Comparison of ENCODE assay signal across 12 mouse cellular contexts in the genomic region with DNA sequence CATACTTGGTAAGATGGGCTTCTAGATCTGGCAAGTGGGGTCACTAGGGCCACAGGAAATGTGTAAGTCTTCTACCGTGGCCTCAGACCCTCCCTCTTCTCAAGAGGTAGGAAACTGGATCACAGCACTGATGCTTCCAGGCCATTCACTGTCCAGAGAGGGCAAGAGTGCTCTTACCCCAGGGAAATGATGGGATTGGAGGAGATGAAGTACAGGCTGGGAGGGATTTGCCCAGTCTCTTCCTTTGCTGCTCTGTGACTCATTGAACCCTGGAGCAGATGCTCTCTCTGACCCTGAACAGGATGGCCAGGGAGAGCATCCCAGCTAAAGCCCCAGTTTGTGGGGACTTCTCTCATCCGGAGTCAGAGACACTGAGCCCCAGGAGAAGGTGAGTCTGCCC. TPM values are rescaled to one million over a fixed set of nuclear protein-coding genes. Genes with fewer than 3 reads are reported as not detected.
A peak's percentile ranks its signal among the peaks of the same experiment; 100 is the strongest.
DNase-seq lines count a peak whose midpoint lies in the region; ATAC-seq and TF ChIP-seq lines count a peak whose summit lies in the region.
"Had no signal": no experiment of that assay in that cellular context is flagged by ENCODE, and none has a peak within 500 bp of the region (broad histone marks: within the 10 kb centered on the region; RNA-seq: fewer than 3 reads in every experiment).

No protein-coding gene starts in this region.

- peak overlapping the region; percentile 59 for H3K27ac ChIP-seq in lung, postnatal 0 days (ENCODE audit: low read length)
- peak overlapping the region; percentile 61; the same call in 1 of the 2 replicates for H3K27ac ChIP-seq in limb, embryonic 15.5 days
- peak overlapping the region; percentile 42; the same call in 1 of the 2 replicates for H3K27ac ChIP-seq in stomach, embryonic 16.5 days (ENCODE audit: low read length)

- no peak for TF ChIP-seq CTCF in lung, postnatal 0 days (IDR thresholded peaks at IDR 0.05)

- WGBS in lung, postnatal 0 days = 40% methylated on average over 2 of the region's 2 CpGs
- WGBS in limb, embryonic 15.5 days = 44% methylated on average over 2 of the region's 2 CpGs
- WGBS in stomach, embryonic 16.5 days = 51% methylated on average over 2 of the region's 2 CpGs

- peaks cover 4% of the 10 kb centered on the region for H3K36me3 ChIP-seq in lung, postnatal 0 days (ENCODE audit: insufficient read depth, low read length)
- peaks cover 42% of the 10 kb centered on the region for H3K36me3 ChIP-seq in limb, embryonic 15.5 days
- H3K36me3 ChIP-seq in stomach, embryonic 16.5 days (ENCODE audit: control insufficient read depth, insufficient read depth, low read length) = no peaks in the 10 kb centered on the region

- H3K4me1 ChIP-seq in lung, postnatal 0 days (ENCODE audit: insufficient read depth, low read depth, low read length) = peaks cover 11% of the 10 kb centered on the region
- H3K4me1 ChIP-seq in limb, embryonic 15.5 days = peaks cover 64% of the 10 kb centered on the region
- peaks cover 37% of the 10 kb centered on the region for H3K4me1 ChIP-seq in stomach, embryonic 16.5 days (ENCODE audit: control insufficient read depth, insufficient read depth, low read length)

- peak; percentile 13 for DNase-seq in gastrocnemius, adult 18-20 months (ENCODE audit: low spot score)
- no peak for DNase-seq in gastrocnemius, postnatal 10 days
- no peak for DNase-seq in lung, postnatal 0 days (ENCODE audit: low spot score)
- no peak for DNase-seq in lung, postnatal 10 days
- DNase-seq in right cerebral cortex, adult 2 months (ENCODE audit: low spot score in 2 of 2) = no peak
- DNase-seq in yolk sac, embryonic 10.5 days (ENCODE audit: low spot score) = no peak
- DNase-seq: adrenal gland, adult 8-10 months had no signal

- no peak overlapping the region for H3K4me2 ChIP-seq in lung, postnatal 0 days (replicated peaks; ENCODE audit: low read depth, low read length)
- H3K4me2 ChIP-seq in limb, embryonic 15.5 days = no peak overlapping the region
- H3K4me2 ChIP-seq in stomach, embryonic 16.5 days (ENCODE audit: low read depth, low read length) = no peak overlapping the region

- no peak for TF ChIP-seq EP300 in lung, postnatal 0 days (IDR thresholded peaks at IDR 0.05)

- H3K9me3 ChIP-seq in lung, postnatal 0 days (ENCODE audit: low read length) = no peaks in the 10 kb centered on the region
- no peaks in the 10 kb centered on the region for H3K9me3 ChIP-seq in limb, embryonic 15.5 days
- no peaks in the 10 kb centered on the region for H3K9me3 ChIP-seq in stomach, embryonic 16.5 days (replicated peaks; ENCODE audit: control insufficient read depth, low read length)
- H3K9me3 ChIP-seq: megakaryocyte, embryonic 14.5 days had no signal

- H3K27me3 ChIP-seq in lung, postnatal 0 days (replicated peaks; ENCODE audit: insufficient read depth, low read length) = no peaks in the 10 kb centered on the region
- H3K27me3 ChIP-seq in limb, embryonic 15.5 days = no peaks in the 10 kb centered on the region
- H3K27me3 ChIP-seq in stomach, embryonic 16.5 days (ENCODE audit: control insufficient read depth, insufficient read depth, low read length) = no peaks in the 10 kb centered on the region

- no peak for ATAC-seq in lung, postnatal 0 days
- ATAC-seq in limb, embryonic 15.5 days (ENCODE audit: insufficient number of reproducible peaks, low FRiP score, low TSS enrichment, low read depth) = no peak
- ATAC-seq in stomach, embryonic 16.5 days (ENCODE audit: insufficient read depth, low FRiP score) = no peak

- H3K9ac ChIP-seq in lung, postnatal 0 days (replicated peaks; ENCODE audit: low read depth) = no peak overlapping the region
- H3K9ac ChIP-seq in limb, embryonic 15.5 days = no peak overlapping the region
- no peak overlapping the region for H3K9ac ChIP-seq in stomach, embryonic 16.5 days (ENCODE audit: low read length)

- H3K4me3 ChIP-seq in lung, postnatal 0 days (ENCODE audit: low read depth, low read length) = no peak overlapping the region
- H3K4me3 ChIP-seq in limb, embryonic 15.5 days = no peak overlapping the region
- H3K4me3 ChIP-seq in stomach, embryonic 16.5 days (replicated peaks; ENCODE audit: low read length) = no peak overlapping the region
- H3K4me3 ChIP-seq: megakaryocyte, embryonic 14.5 days had no signal

RNA-seq across cellular contexts. Expression of gene Phldb1, which starts 10.3 kb away (rescaled TPM):
- 10 to 100 TPM; 29.0 to 35.9 TPM for total RNA-seq in gastrocnemius, adult 18-20 months (2021)
- total RNA-seq in gastrocnemius, postnatal 10 days (2021) = 10 to 100 TPM; 49.8 to 82.4 TPM
- polyA plus RNA-seq in lung, postnatal 0 days (2015; fragmentation: Nextera tagmentation; extraction: Ambion mirVana) = 21.3 and 21.8 TPM in 2 replicates
- polyA plus RNA-seq in limb, embryonic 15.5 days (2015; fragmentation: Nextera tagmentation; extraction: Ambion mirVana) = 37.8 and 39.2 TPM in 2 replicates
- polyA plus RNA-seq in stomach, embryonic 16.5 days (2015; fragmentation: Nextera tagmentation; extraction: Ambion mirVana) = 22.4 and 24.5 TPM in 2 replicates

RNA-seq across cellular contexts. Expression of gene Arcn1, which starts 43.0 kb away (rescaled TPM):
- total RNA-seq in gastrocnemius, adult 18-20 months (2021) = 10 to 100 TPM; 70.7 to 81.5 TPM
- 10 to 100 TPM; 85.6 to 97.8 TPM for total RNA-seq in gastrocnemius, postnatal 10 days (2021)
- polyA plus RNA-seq in lung, postnatal 0 days (2015; fragmentation: Nextera tagmentation; extraction: Ambion mirVana) = 92.3 and 104 TPM in 2 replicates
- 221 and 223 TPM in 2 replicates for polyA plus RNA-seq in limb, embryonic 15.5 days (2015; fragmentation: Nextera tagmentation; extraction: Ambion mirVana)
- 212 and 218 TPM in 2 replicates for polyA plus RNA-seq in stomach, embryonic 16.5 days (2015; fragmentation: Nextera tagmentation; extraction: Ambion mirVana)

RNA-seq across cellular contexts. Expression of gene Ift46, which starts 43.0 kb away (rescaled TPM):
- 10 to 100 TPM; 23.3 to 27.5 TPM for total RNA-seq in gastrocnemius, adult 18-20 months (2021)
- total RNA-seq in gastrocnemius, postnatal 10 days (2021) = 10 to 100 TPM; 45.2 to 53.1 TPM
- polyA plus RNA-seq in lung, postnatal 0 days (2015; fragmentation: Nextera tagmentation; extraction: Ambion mirVana) = 81.4 and 91.7 TPM in 2 replicates
- polyA plus RNA-seq in limb, embryonic 15.5 days (2015; fragmentation: Nextera tagmentation; extraction: Ambion mirVana) = 106 and 117 TPM in 2 replicates
- 76.3 and 77.3 TPM in 2 replicates for polyA plus RNA-seq in stomach, embryonic 16.5 days (2015; fragmentation: Nextera tagmentation; extraction: Ambion mirVana)

RNA-seq across cellular contexts. Expression of gene Treh, which starts 51.6 kb away (rescaled TPM):
- not detected for total RNA-seq in gastrocnemius, adult 18-20 months (2021)
- total RNA-seq in gastrocnemius, postnatal 10 days (2021) = not detected
- not detected in 2 replicates for polyA plus RNA-seq in lung, postnatal 0 days (2015; fragmentation: Nextera tagmentation; extraction: Ambion mirVana)
- not detected in 2 replicates for polyA plus RNA-seq in limb, embryonic 15.5 days (2015; fragmentation: Nextera tagmentation; extraction: Ambion mirVana)
- polyA plus RNA-seq in stomach, embryonic 16.5 days (2015; fragmentation: Nextera tagmentation; extraction: Ambion mirVana) = not detected in 2 replicates
- total RNA-seq: adrenal gland, adult 8-10 months; heart, postnatal 4 days had no signal
- polyA plus RNA-seq: C2C12 had no signal
